Mouse (Mus musculus) induced T-regulatory cell, adult 2 months (primary cell): ENCODE results near the gene Mybphl.

Experiments used
- DNase-seq: peaks from one replicate; pipeline ENCODE4 v3.0.0-alpha.2; 2012; ENCODE audit warnings: low read depth

Gene Mybphl

DNA sequence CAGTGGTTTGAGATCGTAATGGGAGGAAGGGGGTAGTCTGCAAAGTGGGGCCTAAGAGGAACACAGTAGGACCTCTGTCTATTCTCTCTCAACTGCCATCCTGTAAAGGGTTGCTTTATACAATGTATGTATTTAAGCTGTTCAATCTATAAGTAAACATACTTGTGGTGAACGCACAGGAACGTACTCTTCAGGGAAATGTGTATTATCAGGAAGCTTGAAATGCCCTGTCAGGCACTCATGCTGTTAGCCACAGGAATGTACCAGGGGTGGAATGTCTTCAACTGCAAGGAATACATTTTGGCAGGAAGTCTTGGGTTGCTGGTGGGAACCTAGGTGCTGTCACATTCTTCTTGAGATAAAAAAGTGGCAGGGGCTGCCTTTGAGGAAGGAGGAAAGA, 8.0 kb downstream of the Mybphl start:
- no peak for DNase-seq

GRCm38 (mm10) chr3:108378875-108379663, 14.4 kb downstream of the Mybphl start:
- no peak for DNase-seq

DNA sequence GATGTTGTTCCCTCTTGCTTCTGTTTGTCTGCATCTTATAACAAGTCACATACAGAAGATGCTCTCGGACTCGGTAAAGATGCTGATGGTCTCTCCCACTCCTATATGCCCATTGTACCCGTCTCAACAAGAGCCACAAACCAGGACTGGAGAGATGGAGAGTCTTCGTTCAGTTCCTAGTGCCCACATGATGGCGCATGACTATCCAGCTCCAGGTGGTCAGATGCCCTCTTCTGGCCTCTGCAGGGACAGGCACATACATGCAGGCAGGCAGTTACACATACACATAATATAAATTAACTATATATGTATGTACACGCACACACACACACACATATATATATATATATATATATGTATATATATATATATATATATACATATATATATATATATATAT, 16.0 kb downstream of the Mybphl start:
- DNase-seq, result peak; percentile 35

- peak; percentile 56 for DNase-seq
These were observed 17.5 kb downstream of the Mybphl start for GRCm38 (mm10) chr3:108381945-108382875.

GRCm38 (mm10) chr3:108383485-108384354, 19.0 kb downstream of the Mybphl start, which contains the start of gene Psrc1:
Gene Psrc1, plus strand, starts transcription at chr3:108383839.
- DNase-seq, result peak; percentile 81

- DNase-seq, result no peak
These were observed 19.7 kb downstream of the Mybphl start for GRCm38 (mm10) chr3:108384425-108384824.

GRCm38 (mm10) chr3:108386186-108386585, 21.5 kb downstream of the Mybphl start:
- no peak for DNase-seq

- peak; percentile 98 for DNase-seq
These were observed 24.4 kb downstream of the Mybphl start for GRCm38 (mm10) chr3:108389111-108389545.

DNA sequence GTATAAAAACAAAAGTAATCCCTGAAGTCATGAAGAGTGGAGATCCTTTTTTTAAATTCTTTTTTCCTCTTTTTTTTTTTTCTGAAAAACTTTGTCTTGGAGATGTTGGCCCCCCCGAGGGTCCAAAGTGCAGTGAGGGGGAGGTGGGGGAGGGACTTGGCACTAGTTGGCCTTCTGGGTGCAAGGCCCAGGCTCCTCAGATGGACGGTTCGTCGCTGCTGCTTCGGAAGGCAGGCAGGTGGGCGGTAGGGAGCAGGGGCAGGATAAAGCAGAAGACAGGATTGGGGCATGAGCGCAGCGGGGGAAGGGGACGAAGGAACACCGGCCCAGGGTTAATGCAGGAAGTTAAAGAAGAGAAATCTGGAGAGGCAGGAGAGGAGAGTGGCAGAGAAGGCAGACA, 27.6 kb downstream of the Mybphl start:
- DNase-seq, result no peak

GRCm38 (mm10) chr3:108392793-108393192, 28.1 kb downstream of the Mybphl start:
- no peak for DNase-seq

DNA sequence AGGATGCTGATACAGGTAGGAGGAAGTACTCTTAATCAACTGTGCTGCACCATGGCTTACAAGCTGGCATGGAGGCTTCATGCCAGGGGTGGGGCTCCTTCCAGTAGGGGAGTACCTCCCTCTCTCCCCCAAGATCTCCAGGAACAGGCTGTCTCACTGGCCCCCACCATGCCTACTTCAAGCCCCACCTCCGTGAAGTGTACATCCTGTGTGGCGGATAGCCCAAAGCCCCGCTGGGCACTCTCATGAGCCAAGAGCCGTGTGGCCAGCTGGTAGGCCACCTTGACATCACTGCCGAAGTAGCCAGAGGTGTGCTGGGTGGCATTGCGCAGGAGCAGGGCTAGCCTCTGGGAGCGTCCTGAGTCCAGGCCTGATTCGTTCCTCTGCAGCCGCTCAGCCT, 33.6 kb downstream of the Mybphl start:
- DNase-seq, result no peak

DNA sequence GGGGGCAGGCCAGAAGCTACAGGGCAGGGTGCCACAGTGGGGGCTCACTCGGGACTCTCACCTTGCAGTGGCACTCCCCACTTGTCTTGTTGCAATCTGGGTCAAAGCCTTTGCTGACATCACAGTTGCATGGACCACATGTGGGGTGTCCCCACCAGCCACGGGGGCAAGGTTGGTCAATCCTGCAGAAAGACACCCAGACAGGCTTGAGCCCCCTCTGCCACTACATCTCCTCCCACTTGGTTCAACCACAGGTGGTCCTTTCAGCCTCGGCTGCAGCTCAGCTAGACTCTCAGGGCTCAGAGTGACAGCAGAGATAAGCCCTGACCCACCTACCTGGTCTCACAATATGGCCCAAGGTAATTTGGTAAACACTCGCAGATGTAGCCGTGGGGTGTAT, 35.7 kb downstream of the Mybphl start:
- no peak for DNase-seq

DNA sequence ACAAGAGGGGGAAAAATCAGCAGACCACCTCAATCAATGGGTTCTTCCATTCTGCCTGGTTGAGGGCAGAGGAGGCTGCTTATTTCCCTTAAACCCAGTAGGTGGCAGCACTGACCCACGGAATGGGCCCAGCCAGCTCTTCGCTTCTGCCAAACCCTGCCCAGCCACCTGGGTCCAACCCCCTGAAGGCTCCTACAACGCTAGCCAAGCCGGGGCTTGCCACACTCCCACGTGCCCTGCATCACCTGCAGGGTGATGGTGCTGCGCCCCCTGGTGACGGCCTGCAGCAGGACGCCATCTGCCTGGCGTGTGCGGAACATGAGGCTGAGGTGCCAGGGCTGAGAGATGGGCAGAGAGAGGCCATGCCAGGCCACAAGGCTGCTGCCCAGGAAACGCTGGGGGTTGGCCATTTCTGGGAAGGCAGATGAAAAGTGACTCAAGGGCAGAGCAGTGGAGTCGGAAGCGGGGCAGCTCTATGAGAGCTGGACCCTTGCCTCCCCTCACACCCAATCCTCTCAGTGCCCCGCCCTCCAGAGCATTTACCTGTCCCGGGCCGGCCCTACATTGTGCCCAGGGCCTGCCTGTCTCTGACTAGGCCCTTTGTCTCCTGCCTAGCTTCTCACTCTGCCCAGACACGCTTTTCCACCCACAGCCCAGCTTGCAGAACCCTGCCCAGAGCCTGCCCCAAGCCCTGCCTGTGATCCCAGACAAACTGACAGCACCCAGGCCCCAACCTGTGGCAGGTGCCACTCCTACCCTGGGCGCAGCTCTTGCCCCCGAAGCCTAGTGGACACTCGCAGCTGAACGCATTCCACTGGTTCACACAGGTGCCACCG, 37.2 kb downstream of the Mybphl start:
- DNase-seq, result peak; percentile 94

DNA sequence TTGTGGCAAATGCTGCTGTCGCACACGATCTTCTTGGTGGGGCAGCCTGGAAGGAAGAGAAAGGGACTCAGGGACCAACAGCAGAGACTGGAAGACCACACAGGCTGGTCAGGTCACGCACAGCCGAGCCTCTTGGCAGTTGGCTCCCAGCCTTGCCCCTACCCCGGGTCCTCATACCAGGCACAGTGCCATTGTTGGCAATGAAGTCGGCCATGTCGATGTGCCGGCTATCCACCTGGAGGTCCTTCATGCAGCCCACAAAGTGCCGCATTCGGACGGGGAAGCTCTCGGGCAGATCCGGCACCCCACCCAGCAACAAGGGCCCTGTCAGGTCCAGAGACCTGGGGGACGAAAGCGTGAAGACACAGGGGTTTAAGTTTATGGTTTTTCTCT, 37.8 kb downstream of the Mybphl start:
- DNase-seq, result no peak

DNA sequence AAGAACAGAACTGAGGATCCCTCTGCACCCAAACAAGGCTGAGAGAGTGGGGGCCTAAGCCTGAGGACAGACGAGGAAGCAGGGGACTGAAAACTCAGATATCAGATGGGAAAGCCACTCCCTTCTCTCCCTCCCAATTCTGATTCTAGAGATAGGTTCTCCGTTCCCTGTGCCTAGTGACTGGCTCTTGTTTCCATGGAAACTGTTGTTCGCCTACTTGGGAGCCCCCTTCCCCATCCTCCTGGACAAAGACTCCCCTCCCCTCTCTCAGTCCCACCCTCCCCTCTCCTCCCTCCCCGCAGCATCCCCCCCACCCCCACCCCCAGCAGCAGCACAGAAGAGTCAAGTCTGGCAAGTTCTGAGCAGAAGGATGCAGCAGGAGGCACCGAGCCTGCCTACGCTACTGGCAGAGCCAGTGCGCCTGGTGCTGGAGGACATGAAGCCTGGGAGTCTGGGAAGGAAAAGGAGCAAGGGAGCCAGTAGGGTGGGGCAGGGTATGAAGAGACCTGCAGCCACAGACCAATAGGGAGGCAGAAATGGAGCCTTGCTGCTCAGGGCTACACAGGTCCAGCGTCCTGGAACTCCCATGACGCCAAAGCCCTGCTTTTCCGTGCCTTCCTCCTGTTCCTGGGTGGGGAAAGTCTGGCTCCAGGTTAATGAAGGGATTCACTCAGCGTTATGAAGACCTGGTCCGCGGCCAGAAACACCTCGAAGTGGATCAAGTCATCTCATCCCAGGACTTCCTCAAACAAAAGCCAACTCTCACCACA, 41.0 kb downstream of the Mybphl start:
- no peak for DNase-seq

GRCm38 (mm10) chr3:108406306-108406885, 41.7 kb downstream of the Mybphl start:
- DNase-seq, result no peak

- DNase-seq, result no peak
These were observed 43.9 kb downstream of the Mybphl start for GRCm38 (mm10) chr3:108408517-108409008.

DNA sequence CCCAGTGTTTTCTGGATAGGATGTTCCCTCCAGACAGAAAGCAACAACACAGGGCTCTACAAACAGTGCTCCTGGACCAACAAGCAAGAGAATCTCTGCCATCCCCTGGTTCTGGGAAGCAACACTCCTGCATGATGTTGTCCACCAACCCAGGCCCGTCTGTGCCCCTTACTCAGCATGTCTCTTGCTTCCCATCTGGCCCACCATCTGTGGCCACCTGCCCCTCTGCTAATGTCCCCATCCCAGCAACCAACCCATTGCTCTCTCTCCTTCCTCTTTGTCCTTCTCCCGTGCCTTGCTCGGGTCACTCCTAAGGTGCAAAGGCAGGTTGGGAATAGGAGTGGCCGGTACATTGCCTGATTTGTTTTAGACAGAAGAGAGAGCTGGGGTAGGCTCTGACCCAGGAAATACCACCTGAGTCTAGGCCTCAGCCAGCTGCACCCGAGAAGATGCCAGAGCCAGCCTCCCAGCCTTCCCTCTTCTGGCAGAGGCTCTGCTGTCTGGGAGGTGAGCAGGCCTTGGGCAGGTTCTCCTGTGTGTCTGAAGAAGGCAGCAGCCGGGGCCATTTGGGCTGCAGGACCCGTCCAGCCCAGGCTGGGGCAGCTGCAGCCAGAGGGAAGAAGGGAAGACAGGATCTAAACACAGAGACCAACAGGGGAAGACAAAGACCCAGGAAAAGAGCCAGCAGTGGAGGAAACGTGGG, 45.1 kb downstream of the Mybphl start:
- no peak for DNase-seq

DNA sequence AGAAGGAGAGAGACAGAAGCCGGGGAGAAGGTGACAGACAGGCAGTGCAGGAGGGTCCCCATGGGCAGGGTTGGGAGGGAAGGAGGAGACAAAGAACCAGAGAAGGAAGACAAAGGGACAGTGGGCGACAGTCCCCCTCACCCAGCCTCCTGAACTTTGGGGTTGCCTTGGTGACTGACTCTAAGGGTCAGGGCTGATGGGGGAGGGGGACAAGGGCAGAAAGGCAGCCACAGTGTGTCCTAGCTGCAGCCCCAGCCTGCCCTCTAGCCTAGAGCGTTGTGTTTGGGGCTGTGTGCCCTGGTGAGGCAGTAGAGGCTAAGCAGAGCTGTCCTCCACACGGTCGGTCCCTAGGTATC, 45.6 kb downstream of the Mybphl start:
- no peak for DNase-seq
